Mouse (Mus musculus): ENCODE results near the gene Osbpl8.
"Not testable (repeated sequence)": the region's sequence is repeated elsewhere in the genome, so short reads cannot be mapped to it uniquely, and the experiment has no call there.

The Osbpl8 gene

DNA sequence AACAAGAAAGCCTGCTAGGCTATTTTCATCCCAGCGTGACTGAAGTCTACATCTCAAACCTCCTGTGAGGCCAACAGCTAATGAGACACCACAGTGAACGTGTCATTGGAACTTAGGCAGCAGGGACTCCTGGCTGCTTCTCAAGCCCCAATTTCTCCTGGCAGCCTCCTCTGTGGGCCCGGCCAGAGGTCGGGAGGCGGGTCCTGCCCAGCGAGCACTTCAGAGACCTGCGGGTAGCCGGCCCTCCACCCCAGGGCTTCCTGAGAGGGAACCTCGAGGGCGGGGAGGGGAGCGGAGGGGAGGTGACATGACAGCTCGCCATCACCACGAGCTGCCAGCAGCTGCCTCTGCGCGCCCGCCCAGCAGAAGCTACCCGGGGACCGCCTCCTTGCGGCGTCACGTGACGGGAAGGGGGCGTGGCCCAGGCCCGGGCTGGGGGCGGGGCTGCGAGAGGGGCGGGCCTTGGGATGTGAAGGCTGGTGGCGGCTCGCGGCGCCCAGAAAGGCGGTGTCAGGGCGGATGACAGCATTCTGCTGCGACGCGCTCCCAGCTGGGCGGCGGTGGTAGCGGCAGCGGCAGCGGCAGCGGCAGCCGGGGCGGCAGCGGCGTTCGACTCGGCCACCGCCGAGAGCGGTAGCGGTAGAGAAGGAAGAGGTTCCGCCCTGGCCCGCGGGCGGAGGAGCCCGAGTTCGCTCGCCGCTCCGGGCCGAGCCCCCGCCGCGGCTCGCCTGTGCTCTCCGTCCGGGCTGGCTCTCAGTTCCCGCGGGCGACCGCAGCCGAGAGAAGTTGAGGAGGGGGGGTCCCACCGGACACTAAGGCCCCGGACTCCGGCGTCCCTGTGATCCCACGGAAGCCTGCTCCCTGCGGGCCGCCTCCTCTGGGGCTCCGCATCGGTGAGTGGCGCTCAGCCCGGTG lies at the start of gene Osbpl8:
Gene Osbpl8, plus strand, starts transcription at position 449 of the 915 bp plus-strand sequence.
- DNase-seq: peak; percentile 100

DNA sequence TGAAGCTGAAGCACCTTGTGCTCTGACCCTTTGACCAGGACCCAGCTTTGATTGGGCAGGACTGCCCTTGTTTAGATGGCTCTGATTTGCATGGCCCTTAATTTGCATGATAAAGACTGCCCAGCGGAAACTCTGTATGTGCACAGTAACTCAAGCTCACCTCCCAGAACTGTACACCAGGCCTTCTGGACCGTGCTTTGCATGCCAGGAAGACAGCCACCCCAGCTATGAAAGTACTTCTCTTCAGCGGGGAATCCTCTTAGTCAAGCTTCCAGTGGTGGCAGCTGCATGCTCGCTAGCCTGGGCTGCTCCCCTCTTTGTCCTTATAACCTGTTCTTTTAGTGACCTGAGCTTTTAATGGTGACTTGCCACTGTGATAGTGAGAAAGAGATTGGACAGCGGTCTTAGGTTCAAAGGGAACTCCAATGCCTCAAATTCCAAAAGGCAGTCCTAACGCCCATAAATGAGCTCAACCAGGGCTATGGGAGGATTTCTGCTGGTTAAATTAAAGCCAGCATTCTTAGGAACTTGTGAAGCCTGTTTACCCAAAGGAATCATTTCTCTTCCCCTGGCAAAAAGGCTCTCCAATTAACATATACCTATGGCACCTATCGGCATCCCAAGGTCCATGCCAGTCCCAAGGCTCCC lies 47.2 kb upstream of the Osbpl8 start:
- peak; percentile 71 for DNase-seq

DNA sequence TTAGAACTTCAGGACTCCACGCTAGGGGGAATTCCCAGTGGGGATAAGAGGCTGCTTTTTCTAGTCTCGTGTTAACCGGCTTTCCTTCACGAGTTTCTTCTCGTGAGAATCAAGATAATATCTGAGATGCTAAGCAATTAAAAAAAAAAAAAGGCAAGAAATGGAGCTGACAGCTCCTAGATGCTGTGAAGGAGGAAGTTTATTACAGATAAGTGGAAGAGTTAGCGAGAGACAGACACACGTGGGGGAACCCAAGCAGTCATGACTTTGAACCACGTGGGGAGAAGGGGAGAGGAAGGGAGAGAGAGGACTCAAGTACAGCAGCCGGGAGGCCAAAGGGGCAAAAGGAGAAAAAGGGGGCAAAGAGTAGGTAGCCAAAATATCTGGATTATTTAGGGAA lies 46.3 kb upstream of the Osbpl8 start:
- DNase-seq: no peak

DNA sequence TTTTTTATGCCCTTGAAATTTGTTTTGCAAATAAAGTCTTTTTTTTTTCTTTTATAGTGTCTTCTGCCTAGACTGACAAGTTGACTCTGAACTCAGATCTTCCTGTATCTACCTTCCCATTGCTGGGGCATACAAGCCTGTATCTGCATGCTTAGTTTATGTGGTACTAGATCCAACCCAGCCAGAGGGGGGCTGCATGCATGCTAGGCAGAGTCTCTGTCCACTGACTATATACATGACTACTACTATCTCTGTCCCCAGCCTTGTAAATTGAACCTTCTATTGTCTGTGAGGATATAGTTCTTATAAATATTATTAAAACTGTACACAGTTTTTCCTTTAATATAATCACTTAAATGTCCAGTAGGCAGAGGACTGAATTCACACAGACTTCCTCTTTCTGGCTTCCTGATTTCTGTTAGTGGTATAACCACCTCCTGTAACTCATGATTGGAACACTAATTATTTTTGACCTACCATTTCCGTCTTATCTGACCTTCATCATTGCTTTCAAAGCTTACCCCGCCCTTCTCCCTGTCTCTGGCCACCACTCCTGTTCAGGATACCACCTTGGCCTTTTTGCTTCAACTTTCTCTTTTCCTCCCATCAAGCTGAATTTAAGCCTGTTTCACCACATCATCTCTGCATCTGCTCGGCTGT lies 45.4 kb upstream of the Osbpl8 start:
- no peak for DNase-seq

DNA sequence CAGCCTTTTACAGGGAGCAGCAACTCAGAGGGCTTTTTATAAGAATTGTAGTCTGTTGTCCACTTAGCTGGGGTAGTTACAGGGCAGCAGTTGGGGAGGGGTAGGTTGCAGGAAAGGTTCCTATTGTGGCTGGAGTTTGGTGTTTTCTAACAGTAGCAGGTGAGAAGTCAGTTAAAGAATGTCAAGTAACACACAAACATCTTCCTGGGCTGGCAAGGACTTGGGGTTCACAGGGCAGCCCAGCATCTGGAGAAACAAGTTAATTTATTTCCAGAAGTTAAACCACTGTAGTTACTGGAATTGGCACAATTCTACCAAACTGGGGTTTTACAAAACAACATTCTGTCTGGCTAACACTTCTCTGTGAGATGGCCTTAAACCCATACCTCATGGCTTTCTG lies 44.8 kb upstream of the Osbpl8 start:
- peak; percentile 61 for DNase-seq

DNA sequence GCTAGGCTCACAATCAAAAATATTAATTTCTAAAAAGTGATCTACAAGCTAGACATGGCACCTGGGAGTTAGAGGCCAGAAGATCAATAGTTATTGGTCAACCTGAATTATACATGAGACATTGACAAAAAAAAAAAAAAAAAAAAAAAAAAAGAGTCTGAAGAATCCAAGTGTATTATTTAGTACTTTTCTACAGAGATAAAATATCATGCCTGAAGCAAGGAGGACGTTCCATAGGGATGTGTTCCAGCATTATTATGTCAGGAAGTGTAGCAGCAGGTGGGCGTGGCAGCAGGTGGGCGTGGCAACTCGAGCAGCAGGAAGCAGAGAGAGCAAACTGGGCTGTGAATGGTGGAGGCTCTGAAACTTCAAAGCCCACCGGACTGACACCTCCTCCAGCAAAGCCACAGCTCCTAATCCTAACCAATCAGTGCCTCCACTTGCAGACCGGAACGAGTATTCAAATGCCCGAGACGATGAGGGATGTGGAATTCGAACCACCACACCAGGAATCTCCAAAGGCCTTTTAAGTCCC lies 41.6 kb upstream of the Osbpl8 start:
- no peak for DNase-seq

DNA sequence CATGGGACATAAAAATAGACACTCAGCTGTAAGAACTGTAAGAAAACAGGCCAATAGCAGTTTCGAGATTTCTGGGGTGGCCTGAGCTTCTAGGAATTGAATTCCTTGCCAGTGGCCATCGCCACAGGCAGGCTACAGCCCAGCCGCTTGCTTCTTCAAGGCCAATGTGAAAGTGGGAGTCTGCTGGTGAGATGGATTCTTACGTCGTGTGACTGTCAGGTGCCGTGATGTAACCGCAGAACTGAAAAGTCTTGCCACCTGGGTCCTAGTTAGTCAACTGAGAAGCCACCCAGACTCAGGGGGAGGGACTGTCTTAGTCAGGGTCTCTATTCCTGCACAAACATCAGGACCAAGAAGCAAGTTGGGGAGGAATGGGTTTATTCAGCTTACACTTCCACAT lies 40.4 kb upstream of the Osbpl8 start:
- no peak for DNase-seq

DNA sequence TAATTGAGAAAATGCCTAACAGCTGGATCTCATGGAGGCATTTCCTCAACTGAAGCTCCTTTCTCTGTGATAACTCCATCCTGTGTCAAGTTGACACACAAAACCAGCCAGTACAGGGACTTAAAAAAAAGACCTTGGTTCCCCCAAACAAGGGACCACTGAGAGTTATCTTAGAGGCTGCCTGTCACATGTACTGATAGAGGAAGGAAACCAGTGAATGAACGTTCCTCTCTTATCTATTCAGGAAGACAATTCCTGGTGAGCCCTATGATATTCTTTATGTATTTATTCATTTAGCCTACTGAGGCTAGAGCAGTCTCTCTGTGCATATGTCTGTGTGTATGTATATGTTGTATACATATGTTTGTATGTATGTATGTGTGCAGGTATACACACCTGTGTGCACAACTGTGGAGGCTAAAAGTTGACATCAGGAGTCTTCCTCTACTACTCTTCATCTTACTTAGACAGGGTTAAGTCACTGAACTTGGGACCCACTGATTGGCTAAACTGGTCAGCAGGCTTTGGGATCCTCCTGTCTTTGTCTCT lies 39.7 kb upstream of the Osbpl8 start:
- DNase-seq: no peak

DNA sequence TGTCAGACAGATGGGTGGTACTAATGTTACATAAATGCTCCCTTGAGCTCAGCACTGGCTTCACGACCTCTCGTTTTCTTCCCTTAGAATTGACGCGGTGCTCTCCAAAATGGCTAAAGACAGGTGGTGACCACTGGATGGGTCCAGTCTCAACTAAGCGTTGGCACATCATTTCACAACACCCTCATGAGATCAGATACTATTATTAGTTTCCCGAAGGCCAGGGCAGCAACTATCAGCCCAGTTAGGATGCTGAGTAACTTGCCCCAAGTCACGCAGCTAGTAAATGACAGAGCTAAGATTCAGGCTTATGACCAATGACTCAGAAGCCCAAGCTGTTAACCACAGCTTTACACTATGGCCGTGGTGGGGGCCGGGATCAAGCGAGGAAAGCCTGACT lies 37.2 kb upstream of the Osbpl8 start:
- DNase-seq: no peak

DNA sequence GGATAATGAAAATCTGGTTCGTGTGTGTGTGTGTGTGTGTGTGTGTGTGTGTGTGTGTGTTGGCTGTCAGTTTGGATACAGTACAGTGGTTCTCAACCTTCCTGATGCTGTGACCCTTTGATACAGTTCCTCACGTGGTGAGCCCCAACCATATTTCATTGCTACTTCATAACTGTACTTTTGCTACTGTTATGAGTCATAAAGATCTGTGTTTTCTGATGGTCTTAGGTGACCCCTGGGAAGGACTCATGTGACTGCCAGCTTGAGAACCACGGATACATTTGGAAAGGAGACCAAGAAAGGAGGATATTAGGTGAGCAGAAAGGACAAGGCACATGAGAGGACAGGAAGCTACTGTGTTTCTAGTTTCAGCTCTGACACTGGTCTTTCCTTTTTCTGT lies 36.1 kb upstream of the Osbpl8 start:
- DNase-seq: no peak

DNA sequence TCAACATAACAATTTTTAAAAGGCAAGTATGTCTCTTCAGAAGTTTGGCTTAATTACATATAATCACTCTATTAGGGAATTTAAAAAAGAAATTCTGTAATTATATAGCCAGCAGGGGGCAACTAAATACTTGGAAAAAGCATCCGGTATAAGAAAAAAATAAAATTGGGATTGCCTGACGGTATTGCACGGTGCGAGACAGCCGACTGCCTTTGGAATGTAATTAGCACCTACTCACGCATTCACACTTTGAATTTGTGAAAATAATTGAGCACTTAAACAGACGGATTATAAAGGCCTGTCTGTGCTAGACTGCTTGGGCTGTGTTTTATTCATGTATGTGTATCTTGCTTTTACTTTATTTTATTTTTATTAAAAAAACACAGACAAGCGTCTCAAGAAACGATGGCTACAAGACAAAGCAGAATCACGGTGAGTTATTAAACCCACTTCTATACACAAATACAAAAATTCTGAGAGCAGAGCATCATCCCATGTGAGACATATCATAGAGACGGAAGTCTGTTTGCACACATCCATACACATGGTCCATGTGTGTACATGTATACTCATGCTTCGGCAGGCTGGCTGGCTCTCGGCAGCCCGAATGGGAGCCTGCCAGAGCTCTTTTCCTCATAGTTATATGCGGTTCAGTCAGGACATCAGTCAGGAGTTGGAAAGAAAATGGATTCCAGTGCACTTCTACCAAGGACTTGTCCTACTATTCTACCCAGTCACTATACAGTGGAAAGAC lies 34.5 kb upstream of the Osbpl8 start:
- no peak for DNase-seq

DNA sequence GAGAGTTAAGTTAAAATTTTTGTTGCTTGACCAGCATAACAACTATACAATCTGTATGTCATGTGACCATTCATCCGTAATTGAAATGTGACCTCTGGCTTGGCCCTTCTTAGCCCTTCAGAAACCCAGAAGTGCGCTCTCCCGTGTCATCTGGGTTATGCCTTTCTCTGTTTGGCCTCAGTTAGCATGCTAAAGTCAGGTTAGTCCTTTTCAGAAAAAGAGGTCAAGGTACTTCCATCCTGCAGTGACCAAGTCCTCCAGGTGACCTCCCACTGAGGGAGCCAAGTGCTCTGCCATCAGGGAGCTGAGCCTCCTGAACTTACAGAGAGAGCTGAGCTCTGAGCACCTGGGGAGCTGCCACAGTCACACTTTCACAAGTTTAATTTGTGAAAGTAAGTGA lies 33.7 kb upstream of the Osbpl8 start:
- peak; percentile 54 for DNase-seq

DNA sequence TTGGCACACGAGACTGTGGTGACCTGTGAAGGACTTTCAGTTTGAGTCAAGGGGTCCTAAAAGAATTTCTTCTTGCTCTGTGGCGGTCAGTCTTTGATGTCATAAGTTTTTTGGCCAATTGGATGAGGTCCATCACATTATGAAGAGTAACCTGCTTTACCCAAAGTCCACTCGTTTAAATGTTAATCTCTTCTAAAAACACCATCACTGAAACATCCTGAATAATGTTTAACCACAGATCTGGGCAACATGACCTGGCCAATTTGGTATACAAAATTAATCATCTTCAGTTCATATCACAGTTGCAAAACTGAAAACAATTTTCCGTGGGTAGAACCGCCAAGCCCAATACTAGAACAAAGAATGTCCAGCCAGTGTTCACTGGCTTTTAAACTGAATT lies 31.3 kb upstream of the Osbpl8 start:
- no peak for DNase-seq

DNA sequence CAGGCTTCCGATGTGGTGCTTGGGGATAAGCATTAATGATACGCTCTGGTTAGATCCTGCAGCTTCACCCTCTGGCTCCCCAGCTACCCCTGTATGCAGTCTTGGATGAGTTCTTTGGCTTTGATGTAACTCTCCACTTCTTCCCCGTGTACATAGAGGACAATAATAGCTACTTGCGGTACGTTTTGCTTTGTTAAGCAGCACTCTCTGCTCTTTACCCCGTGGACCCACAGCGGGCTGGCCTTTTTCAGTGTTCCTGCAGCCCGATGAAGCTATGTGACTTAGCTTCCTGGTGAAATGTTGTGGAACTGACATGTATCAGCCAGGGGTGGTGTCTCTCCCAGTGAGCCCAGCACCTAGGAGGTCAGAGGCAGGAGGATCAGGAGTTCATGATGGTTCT lies 30.6 kb upstream of the Osbpl8 start:
- peak; percentile 58 for DNase-seq

DNA sequence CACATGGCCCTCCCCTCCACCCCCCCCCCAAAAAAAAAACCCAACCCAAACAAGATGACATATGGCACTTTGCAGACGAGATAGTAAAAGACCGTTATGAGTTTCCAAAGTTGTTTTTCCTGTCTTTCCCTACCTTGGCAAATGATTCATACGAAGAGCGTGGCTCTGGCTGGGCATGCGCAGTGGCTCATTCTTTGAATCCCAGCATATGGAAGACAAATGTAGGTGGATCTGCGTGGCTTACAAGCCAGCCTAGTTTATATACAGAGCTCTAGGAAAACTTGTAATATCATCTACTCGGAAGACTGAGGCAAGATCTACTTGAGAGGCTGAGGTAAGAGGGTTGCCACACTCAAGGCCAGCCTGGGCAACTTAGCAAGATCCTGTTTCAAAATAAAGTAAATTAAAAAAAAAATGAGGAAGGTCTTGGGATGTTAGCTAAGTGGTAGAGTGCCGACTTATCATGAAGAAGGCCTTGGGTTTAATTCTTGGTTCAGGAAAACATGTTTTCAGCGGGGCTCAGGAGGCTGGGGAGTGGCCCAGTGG lies 30.1 kb upstream of the Osbpl8 start:
- DNase-seq: no peak

DNA sequence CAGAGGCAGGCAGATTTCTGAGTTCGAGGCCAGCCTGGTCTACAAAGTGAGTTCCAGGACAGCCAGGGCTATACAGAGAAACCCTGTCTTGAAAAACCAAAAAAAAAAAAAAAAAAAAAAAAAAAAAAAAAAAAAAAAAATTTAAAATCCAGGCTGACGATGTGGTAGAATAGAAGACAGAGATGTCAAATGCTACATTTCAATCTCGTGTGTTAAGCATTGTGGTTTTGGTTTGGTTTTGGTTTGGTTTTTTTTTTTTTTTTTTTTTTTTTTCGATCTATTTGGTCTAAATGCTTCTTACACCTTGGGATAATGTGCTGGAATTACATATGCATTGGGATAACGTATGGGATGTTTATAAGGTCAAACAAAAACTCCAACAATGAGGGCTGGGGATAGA lies 28.2 kb upstream of the Osbpl8 start:
- DNase-seq: not testable (repeated sequence)

DNA sequence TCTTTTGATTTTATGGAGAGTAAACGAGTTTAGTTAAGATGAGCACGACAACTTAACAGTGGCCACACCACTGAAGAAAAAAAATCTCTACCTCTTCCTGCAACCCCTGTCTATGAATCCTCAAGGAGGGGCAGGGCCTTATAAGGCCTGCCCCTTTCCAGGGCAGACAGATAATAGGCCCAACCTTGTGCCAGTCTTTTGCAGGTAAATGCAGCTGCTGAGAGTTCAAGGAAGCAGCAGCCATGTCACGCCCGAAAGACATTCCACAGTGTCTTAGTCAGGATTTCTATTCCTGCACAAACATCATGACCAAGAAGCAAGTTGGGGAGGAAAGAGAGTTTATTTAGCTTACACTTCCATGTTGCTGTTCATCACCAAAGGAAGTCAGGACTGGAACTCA lies 26.6 kb upstream of the Osbpl8 start:
- DNase-seq: no peak

DNA sequence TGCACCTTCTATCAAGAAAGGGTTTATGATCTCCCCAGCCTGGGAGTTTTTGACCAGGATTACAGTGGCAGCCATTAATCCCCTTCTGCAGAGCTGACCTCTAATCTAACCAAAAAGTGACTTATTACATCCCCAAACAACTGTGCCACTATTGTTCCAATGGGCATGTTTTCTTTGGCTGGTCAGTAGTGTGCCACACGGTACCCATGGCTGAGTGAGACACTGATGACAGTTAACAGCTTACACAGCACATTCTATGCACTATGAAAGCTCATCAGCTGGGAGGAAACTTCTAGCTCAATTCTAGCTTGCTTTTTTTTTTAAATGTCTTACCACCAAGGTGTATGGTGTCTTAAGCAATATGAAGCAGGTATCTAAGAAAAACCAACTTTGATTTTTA lies 25.4 kb upstream of the Osbpl8 start:
- DNase-seq: no peak

DNA sequence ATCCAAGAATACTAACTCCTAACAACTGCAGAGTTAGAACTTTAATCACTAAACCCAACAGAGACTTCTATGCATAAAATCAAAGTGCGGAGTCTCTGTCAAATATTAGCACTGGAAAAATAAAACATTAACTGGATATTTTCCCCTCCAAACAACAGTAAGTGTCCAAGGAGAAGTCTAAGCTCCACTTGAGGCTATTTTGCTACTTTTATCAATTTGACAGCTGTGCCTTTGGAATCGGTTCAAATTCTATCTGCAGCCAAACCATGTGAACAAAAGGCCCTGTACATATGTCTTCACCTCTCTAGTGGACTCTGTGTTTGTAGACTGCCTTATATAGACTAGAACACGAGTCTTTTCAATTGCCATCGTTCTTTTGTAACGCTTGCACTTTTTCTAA lies 24.7 kb upstream of the Osbpl8 start:
- DNase-seq: no peak

DNA sequence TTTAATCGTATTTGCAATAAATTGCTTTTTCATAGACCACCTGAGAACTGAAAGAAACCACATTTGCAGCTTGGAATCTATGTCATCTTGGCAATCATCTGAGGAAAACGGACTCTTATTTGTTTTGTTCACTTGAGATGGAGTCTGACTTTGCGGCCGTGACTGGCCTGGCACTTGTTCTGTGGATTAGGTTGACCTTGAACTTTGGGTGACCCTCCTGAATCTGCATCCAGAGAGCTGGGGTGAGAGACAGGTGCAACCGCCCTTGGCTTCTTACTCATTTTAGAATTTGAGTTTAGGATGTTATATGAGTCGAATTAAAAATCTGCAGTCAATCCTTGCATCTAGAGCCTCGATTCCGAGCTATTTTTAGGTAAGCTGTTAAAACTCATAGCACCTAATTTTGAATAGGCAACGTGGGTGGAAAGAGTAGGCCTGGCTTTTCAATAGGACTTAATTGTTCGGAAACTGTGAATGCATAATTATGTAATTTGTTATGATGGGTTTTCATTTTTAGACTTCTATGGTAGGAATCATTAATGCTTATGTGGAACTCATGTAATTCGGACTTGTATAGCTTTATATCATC lies 20.1 kb upstream of the Osbpl8 start:
- no peak for DNase-seq

DNA sequence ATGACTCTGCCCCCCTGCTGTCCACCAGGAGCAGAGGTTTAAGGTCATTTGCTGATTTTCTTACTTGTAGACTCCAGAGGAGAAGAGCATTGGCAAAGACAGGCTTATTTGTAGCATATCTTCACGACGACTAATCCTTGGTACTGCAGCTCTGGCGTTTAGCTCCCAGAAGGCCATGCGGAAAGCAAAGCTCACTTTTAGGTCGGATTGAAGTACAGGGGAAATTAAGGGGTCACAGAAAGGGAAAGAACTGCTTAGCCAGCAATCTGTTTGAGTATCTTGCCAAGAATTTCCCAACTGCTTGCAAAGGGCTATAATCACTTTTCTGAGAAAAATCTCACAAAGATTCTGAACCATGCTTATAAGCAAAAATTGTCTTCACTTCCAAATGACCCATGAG lies 14.8 kb upstream of the Osbpl8 start:
- no peak for DNase-seq

DNA sequence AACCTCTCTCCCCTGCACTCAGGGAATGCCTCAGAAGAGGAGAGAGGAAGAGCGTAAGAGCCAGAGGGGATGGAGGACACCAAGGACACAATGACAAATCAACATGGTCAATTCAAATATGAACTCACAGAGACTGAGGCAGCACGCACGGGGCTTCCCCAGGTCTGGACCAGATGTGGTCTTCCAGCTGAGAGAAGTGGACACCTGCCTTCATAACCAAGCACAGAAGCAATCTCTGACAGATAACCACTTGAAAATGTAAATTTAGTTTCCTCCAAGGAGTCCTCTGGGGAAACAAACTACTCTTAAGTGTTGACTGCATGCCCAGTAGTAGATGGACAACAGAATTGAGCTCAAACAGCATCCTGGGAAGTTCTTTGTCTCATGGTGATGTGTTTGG lies 9.5 kb upstream of the Osbpl8 start:
- no peak for DNase-seq

Data from kidney, adult 18-20 months (tissue).